In genomic region chr2:19520617-19521016, GRCm38 (mm10) we compare ENCODE assay signal across 29 mouse cellular contexts. TPM values are rescaled to one million over a fixed set of nuclear protein-coding genes. Genes with fewer than 3 reads are reported as not detected.
"Had no signal": no experiment of that assay in that cellular context is flagged by ENCODE, and none has a peak within 500 bp of the region (broad histone marks: within the 10 kb centered on the region; RNA-seq: fewer than 3 reads in every experiment).

No protein-coding gene starts in this region.

- ATAC-seq: intestine, embryonic 16.5 days; liver, embryonic 12.5 days had no signal

- H3K9me3 ChIP-seq: heart, embryonic 10.5 days; heart, embryonic 12.5 days; hindbrain, embryonic 15.5 days; kidney, embryonic 15.5 days; limb, embryonic 13.5 days; limb, embryonic 15.5 days; liver, embryonic 12.5 days had no signal

- H3K36me3 ChIP-seq: heart, embryonic 10.5 days; heart, embryonic 12.5 days; hindbrain, embryonic 15.5 days; kidney, embryonic 15.5 days; limb, embryonic 13.5 days; limb, embryonic 15.5 days; liver, embryonic 12.5 days had no signal

- DNase-seq: gastrocnemius, postnatal 14 days; gastrocnemius, postnatal 36 days; heart, adult 18-20 months; heart, postnatal 14 days; heart, postnatal 36 days; kidney, adult 11 months; kidney, adult 2 months; kidney, adult 9 months; kidney, postnatal 14 days; kidney, postnatal 36 days; layer of hippocampus, adult 9-11 months; layer of hippocampus, postnatal 36 days; left cerebral cortex, postnatal 4 days had no signal

- H3K9ac ChIP-seq: heart, embryonic 12.5 days; hindbrain, embryonic 15.5 days; kidney, embryonic 15.5 days; limb, embryonic 13.5 days; limb, embryonic 15.5 days; liver, embryonic 12.5 days; liver, embryonic 14.5 days had no signal

- H3K4me3 ChIP-seq: heart, embryonic 10.5 days; heart, embryonic 12.5 days; hindbrain, embryonic 15.5 days; kidney, embryonic 15.5 days; limb, embryonic 13.5 days; limb, embryonic 15.5 days; liver, embryonic 12.5 days had no signal

- H3K4me1 ChIP-seq: heart, embryonic 10.5 days; heart, embryonic 12.5 days; kidney, embryonic 15.5 days; limb, embryonic 13.5 days; limb, embryonic 15.5 days; liver, embryonic 12.5 days had no signal

- H3K27ac ChIP-seq: heart, embryonic 10.5 days; hindbrain, embryonic 15.5 days; kidney, embryonic 15.5 days; kidney, postnatal 0 days; limb, embryonic 13.5 days; limb, embryonic 15.5 days; liver, embryonic 12.5 days; liver, embryonic 14.5 days had no signal

- H3K4me2 ChIP-seq: heart, embryonic 12.5 days; kidney, embryonic 15.5 days; limb, embryonic 13.5 days; limb, embryonic 15.5 days; liver, embryonic 12.5 days had no signal

RNA-seq across cellular contexts. Expression of gene 4921504E06Rik, which starts 33.1 kb away (rescaled TPM):
- polyA plus RNA-seq: gonadal fat pad, adult 2 months; heart, embryonic 10.5 days; heart, embryonic 12.5 days; heart, embryonic 16.5 days; intestine, embryonic 14.5 days; intestine, embryonic 16.5 days; kidney, adult 2 months; kidney, embryonic 15.5 days; kidney, postnatal 0 days; large intestine, adult 2 months; limb, embryonic 11.5 days; limb, embryonic 13.5 days; limb, embryonic 15.5 days; liver, adult 2 months; liver, embryonic 12.5 days; liver, embryonic 14.5 days had no signal
